Mouse (Mus musculus) hindbrain, embryonic 10.5 days (tissue): ENCODE results near the gene Gm36210. TPM values are rescaled to one million over a fixed set of nuclear protein-coding genes. Genes with fewer than 3 reads are reported as not detected.

Experiments used
- DNase-seq: peaks from one replicate; pipeline ENCODE4 v3.0.0-alpha.2; 2017; ENCODE audit warnings: low spot score
- H3K27ac ChIP-seq: fragments of 300-500 bp; sonication (generic); 2 replicates; pipeline ENCODE4 v1.5.1; 2016; ENCODE audit warnings: mild to moderate bottlenecking, moderate library complexity
- H3K27me3 ChIP-seq: fragments of 300-500 bp; sonication (generic); 2 replicates; pipeline ENCODE4 v1.6.1; 2016; ENCODE audit warnings: mild to moderate bottlenecking; ENCODE audit not compliant: poor library complexity, insufficient read depth, severe bottlenecking
- H3K36me3 ChIP-seq: fragments of 300-500 bp; sonication (generic); 2 replicates; pipeline ENCODE4 v1.6.1; 2016; ENCODE audit warnings: mild to moderate bottlenecking, moderate library complexity
- H3K4me1 ChIP-seq: fragments of 300-500 bp; sonication (generic); replicated peaks from 2 replicates; pipeline ENCODE4 v1.6.1; 2016; ENCODE audit warnings: mild to moderate bottlenecking
- H3K4me3 ChIP-seq: fragments of 300-500 bp; sonication (generic); 2 replicates; pipeline ENCODE4 v1.5.1; 2016; ENCODE audit warnings: mild to moderate bottlenecking, moderate library complexity
- H3K9me3 ChIP-seq: fragments of 300-500 bp; sonication (generic); 2 replicates; pipeline ENCODE4 v1.6.1; 2016; ENCODE audit warnings: mild to moderate bottlenecking, moderate library complexity
- WGBS: fragments of 180-500 bp; shearing (Covaris S2); methylation state at CpG from one replicate; pipeline ENCODE4 v1.1.7; 2016; 5-methylcytosine and 5-hydroxymethylcytosine counted together
- polyA plus RNA-seq: library from polyadenylated mRNA; unstranded; fragments of >200 nt; fragmentation: Nextera tagmentation; extraction: Ambion mirVana; gene quantifications from 2 replicates; pipeline ENCODE4 v1.2.1, GENCODE M21; 2016

Gm36210 gene
- polyA plus RNA-seq, result not detected in 2 replicates

GRCm38 (mm10) chr7:4906466-4906950 is at the start of gene Gm36210:
TSS of gene Gm36210 (minus strand) at chr7:4906516.
- WGBS, result 68% methylated on average over 10 of the region's 10 CpGs
- DNase-seq, result no peak
- no peaks in the 10 kb centered on the region for H3K36me3 ChIP-seq
- H3K27ac ChIP-seq, result no peak within 1 kb of the TSS
- no peak within 1 kb of the TSS for H3K4me3 ChIP-seq
- peaks cover 6% of the 10 kb centered on the region; the same call in 1 of the 2 replicates for H3K9me3 ChIP-seq
- H3K27me3 ChIP-seq, result no peaks in the 10 kb centered on the region
- 0 out of 2 replicates have a peak, but pooled peaks cover 2% of the 10 kb centered on the region for H3K4me1 ChIP-seq

DNA sequence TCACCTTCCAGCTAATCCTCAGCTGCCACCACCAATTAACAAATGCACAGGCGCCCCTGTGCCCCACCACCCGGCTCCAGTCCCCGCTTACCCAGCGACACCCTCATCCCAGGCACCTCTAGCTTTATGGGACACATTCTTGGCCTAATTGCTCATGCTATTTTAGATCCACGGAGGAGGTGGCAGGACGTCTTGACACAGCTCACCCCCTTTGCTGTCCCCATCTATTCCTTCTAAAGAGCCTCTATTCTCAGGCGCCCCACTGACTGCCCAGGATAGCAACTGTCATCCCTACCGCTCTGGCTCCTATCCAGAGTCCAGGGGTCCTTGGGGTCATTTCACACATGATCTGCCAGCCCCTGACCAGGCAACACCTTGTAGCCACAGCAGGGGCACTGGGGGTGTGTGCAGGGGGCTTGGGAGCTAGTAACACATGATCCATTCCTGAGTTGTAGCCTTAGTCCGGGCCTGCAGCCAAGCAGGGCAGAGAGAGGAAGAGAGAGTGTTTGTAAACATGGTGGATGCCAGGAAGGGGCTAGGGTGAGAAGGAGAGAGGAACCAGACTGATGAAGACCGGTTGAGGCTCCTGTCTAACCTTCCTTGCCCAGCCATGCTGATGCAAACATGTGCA is 47.6 kb upstream of the Gm36210 start:
- Histone ChIP-seq H3K4me3 (no peak overlapping the region), H3K4me1 (no peaks in the 10 kb centered on the region), H3K36me3 (no peaks in the 10 kb centered on the region), H3K9me3 (0 out of 2 replicates have a peak, but pooled peaks cover 4% of the 10 kb centered on the region), H3K27me3 (no peaks in the 10 kb centered on the region), H3K27ac (no peak overlapping the region)
- 29% methylated on average over 10 of the region's 10 CpGs for WGBS
- DNase-seq, result no peak

DNA sequence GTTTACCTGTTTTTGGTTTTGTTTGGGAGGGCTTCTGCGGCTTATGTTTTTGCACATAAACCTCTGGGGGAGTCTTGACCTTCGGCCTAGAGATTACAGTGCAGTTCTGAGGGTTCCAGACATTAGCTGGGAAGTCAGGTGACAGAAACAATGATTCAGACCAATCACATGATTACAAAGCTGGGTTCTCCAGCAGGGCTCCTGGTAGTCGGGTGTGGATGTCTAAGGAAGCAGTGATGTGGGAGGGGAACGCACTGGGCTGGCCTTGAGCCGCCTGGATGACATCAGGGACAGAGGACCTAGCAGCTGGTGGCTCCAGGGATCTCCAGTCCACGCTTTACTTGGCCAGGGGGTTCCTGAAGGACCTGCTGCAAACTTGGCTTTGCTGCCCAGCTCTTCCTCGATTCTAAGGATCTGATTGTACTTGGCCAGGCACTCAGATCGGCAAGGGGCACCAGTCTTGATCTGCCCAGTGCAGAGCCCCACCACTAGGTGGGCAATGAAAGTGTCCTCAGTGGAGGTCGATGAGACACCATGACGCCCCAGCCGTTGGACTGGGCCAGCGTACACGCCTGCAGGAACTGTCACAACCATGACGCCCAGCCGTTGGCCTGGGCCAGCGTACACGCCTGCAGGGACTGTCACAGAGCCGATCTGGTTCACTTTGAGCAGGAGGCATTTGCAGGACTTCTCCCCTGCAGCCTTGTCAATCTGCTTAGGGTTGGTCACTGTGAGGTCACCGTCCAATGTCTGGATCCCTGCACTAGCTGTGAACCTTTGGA is 44.4 kb upstream of the Gm36210 start:
- DNase-seq, result no peak
- H3K27me3 ChIP-seq, result no peaks in the 10 kb centered on the region
- no peaks in the 10 kb centered on the region for H3K36me3 ChIP-seq
- 0 out of 2 replicates have a peak, but pooled peaks cover 4% of the 10 kb centered on the region for H3K9me3 ChIP-seq
- no peaks in the 10 kb centered on the region for H3K4me1 ChIP-seq
- 87% methylated on average over 19 of the region's 19 CpGs for WGBS
- H3K4me3 ChIP-seq, result no peak overlapping the region
- no peak overlapping the region for H3K27ac ChIP-seq

GRCm38 (mm10) chr7:4948386-4948785 is 42.1 kb upstream of the Gm36210 start:
- Histone ChIP-seq H3K9me3 (0 out of 2 replicates have a peak, but pooled peaks cover 4% of the 10 kb centered on the region), H3K4me1 (peaks cover 2% of the 10 kb centered on the region), H3K36me3 (no peaks in the 10 kb centered on the region), H3K27me3 (no peaks in the 10 kb centered on the region), H3K27ac (no peak overlapping the region), H3K4me3 (no peak overlapping the region)
- DNase-seq, result no peak
- 73% methylated on average over 6 of the region's 6 CpGs for WGBS

DNA sequence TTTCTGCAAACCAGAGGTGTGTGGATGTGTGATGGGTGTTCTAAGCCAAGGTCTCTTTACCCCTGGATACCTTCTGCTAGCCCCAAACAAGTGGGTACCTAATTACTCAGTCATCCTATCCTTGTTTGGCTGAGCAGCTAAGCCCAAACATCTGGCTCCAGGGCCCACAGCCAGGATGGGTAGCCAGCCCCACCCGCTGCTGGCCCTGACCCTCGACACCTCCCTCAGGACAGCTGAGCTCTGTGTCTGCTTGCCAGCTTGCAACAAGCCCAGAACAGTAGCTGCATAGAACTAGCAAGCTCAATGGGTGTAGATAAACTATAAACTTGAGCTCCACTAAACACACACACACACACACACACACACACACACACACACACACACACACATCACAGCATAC is 41.5 kb upstream of the Gm36210 start:
- no peak overlapping the region for H3K27ac ChIP-seq
- no peaks in the 10 kb centered on the region for H3K36me3 ChIP-seq
- no peak overlapping the region for H3K4me3 ChIP-seq
- 62% methylated on average over 2 of the region's 2 CpGs for WGBS
- no peak for DNase-seq
- H3K27me3 ChIP-seq, result no peaks in the 10 kb centered on the region
- 0 out of 2 replicates have a peak, but pooled peaks cover 4% of the 10 kb centered on the region for H3K9me3 ChIP-seq
- H3K4me1 ChIP-seq, result peaks cover 4% of the 10 kb centered on the region

DNA sequence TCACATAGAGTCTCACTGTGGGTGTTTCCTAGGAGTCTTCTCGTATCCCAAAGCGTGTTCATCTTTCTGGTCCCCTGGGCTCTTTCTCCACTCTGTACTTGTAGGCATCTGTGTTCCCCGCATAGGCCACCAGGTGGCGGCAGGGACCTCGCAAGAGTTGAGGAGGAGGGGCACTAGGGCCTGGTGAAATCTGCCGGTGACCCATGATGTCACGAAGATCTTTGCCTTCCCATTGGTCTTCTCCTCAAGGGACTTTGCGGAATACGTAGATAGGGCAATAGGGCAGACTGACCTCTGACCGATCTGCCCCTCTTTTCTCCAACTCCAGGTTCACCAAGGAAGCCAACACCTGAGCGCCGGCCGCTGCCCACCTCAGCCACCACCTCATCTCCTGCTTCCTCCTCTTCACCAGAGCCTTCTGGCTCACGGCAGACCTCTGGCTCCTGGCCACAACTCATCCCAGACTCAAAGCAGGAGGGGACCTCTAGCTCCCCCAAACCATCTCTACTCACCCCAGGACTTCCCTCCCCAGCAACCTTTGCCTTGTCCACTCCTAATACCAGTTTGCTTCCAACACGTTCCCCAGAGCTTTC is 37.0 kb upstream of the Gm36210 start:
- 18% methylated on average over 15 of the region's 15 CpGs for WGBS

DNA sequence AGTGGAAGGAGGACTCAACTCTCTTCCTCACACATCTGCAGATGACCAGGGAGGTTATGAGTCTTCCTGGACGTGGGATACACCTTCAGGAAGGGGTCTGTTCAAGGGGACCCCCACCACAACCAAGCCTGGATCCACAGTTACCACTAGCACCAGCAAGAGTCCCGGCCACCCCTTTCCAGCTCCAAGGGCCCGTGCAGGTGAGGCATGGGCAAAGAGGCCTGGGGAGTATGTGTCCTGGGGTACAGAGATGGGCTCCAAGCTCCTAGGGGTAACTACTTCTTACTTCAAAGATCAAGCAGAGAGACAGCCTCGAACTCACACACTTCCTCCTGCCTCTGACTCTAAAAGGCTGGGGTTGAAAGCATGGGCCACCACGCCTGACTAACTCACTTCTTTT is 36.4 kb upstream of the Gm36210 start:
- Histone ChIP-seq H3K27me3 (no peaks in the 10 kb centered on the region), H3K27ac (no peak overlapping the region), H3K36me3 (no peaks in the 10 kb centered on the region), H3K4me1 (peaks cover 4% of the 10 kb centered on the region), H3K9me3 (no peaks in the 10 kb centered on the region), H3K4me3 (no peak overlapping the region)
- no peak for DNase-seq
- WGBS, result 62% methylated on average over 5 of the region's 5 CpGs

More for the DNA sequence above, 37.0 kb upstream of the Gm36210 start:
- H3K27ac ChIP-seq, result peak overlapping the region; percentile 59; the same call in 1 of the 2 replicates
- H3K4me1 ChIP-seq, result peaks cover 4% of the 10 kb centered on the region
- H3K4me3 ChIP-seq, result peak overlapping the region; percentile 39
- peak; percentile 90 for DNase-seq
- no peaks in the 10 kb centered on the region for H3K36me3 ChIP-seq
- H3K9me3 ChIP-seq, result no peaks in the 10 kb centered on the region
- no peaks in the 10 kb centered on the region for H3K27me3 ChIP-seq

DNA sequence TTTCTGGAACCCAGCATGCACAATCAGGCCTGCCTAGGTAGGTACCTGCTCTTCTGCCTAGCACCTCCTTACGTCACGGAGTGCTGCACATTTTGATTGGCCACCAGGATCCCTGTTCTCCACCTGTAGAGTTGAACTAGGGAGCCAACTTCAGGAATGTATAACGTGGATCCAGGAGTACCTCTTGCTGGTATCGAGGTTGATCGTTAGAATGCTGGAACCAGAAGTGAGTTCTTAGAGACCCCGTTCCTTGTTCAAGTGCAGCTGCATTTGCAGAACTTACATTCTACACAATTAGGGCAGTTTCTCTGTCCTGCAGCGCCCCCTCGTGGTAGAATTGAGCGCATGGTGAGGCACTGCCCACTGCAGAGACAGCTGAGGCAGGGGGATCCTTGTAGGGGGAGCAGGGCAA is 33.8 kb upstream of the Gm36210 start:
- no peak overlapping the region for H3K27ac ChIP-seq
- peak; percentile 82 for DNase-seq
- H3K4me1 ChIP-seq, result peaks cover 4% of the 10 kb centered on the region
- no peaks in the 10 kb centered on the region for H3K27me3 ChIP-seq
- H3K36me3 ChIP-seq, result no peaks in the 10 kb centered on the region
- H3K4me3 ChIP-seq, result 0 out of 2 replicates have a peak overlapping the region, but pooled peaks have one; percentile 1
- 21% methylated on average over 9 of the region's 9 CpGs for WGBS
- no peaks in the 10 kb centered on the region for H3K9me3 ChIP-seq

GRCm38 (mm10) chr7:4938456-4938855 is 32.1 kb upstream of the Gm36210 start:
- Histone ChIP-seq H3K27ac (no peak overlapping the region), H3K9me3 (peaks cover 6% of the 10 kb centered on the region; the same call in 1 of the 2 replicates)
- WGBS, result 30% methylated on average over 2 of the region's 2 CpGs

GRCm38 (mm10) chr7:4937392-4937791 is 31.1 kb upstream of the Gm36210 start:
- WGBS, result 78% methylated on average over 11 of the region's 11 CpGs
- no peak for DNase-seq

More at GRCm38 (mm10) chr7:4938456-4938855, 32.1 kb upstream of the Gm36210 start:
- DNase-seq, result peak; percentile 73
- Histone ChIP-seq H3K4me3 (no peak overlapping the region), H3K4me1 (peaks cover 2% of the 10 kb centered on the region), H3K27me3 (no peaks in the 10 kb centered on the region), H3K36me3 (no peaks in the 10 kb centered on the region)

DNA sequence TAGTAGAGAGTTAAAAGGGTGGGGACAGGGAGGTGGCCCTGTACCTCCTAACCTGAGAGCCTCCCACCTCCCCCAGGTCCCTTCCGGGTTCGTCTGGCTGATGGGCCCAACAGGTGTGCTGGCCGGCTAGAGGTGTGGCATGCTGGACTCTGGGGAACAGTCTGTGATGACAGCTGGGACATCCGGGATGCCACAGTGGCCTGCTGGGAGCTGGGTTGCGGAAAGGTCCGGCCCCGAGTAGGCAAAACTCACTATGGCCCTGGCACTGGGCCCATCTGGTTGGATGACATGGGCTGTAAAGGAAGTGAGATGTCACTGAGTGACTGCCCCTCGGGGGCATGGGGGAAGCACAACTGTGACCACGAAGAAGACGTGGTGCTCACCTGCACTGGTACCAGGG is 30.5 kb upstream of the Gm36210 start:
- no peak overlapping the region for H3K4me3 ChIP-seq
- no peak for DNase-seq
- H3K27me3 ChIP-seq, result no peaks in the 10 kb centered on the region
- 79% methylated on average over 10 of the region's 10 CpGs for WGBS
- peaks cover 6% of the 10 kb centered on the region; the same call in 1 of the 2 replicates for H3K9me3 ChIP-seq
- no peaks in the 10 kb centered on the region for H3K4me1 ChIP-seq
- no peak overlapping the region for H3K27ac ChIP-seq
- no peaks in the 10 kb centered on the region for H3K36me3 ChIP-seq

More at GRCm38 (mm10) chr7:4937392-4937791, 31.1 kb upstream of the Gm36210 start:
- H3K9me3 ChIP-seq, result peaks cover 6% of the 10 kb centered on the region; the same call in 1 of the 2 replicates
- no peaks in the 10 kb centered on the region for H3K36me3 ChIP-seq
- no peak overlapping the region for H3K27ac ChIP-seq
- no peak overlapping the region for H3K4me3 ChIP-seq
- no peaks in the 10 kb centered on the region for H3K27me3 ChIP-seq
- H3K4me1 ChIP-seq, result no peaks in the 10 kb centered on the region

- WGBS, result 82% methylated on average over 4 of the region's 4 CpGs
- Histone ChIP-seq H3K9me3 (peaks cover 6% of the 10 kb centered on the region; the same call in 1 of the 2 replicates), H3K4me3 (no peak overlapping the region)
Observed at GRCm38 (mm10) chr7:4934160-4934914, 28.0 kb upstream of the Gm36210 start.

More at GRCm38 (mm10) chr7:4934160-4934914, 28.0 kb upstream of the Gm36210 start:
- no peaks in the 10 kb centered on the region for H3K27me3 ChIP-seq
- H3K27ac ChIP-seq, result no peak overlapping the region
- H3K4me1 ChIP-seq, result no peaks in the 10 kb centered on the region
- no peak for DNase-seq
- H3K36me3 ChIP-seq, result no peaks in the 10 kb centered on the region
